Mouse (Mus musculus) layer of hippocampus, adult 11-12 months (tissue): ENCODE results near the gene Crtc3.
A peak's percentile ranks its signal among the peaks of the same experiment; 100 is the strongest.

Experiments
- DNase-seq: peaks from one replicate; pipeline ENCODE4 v3.0.0; 2022; ENCODE audit warnings: low spot score

Gene Crtc3

DNA sequence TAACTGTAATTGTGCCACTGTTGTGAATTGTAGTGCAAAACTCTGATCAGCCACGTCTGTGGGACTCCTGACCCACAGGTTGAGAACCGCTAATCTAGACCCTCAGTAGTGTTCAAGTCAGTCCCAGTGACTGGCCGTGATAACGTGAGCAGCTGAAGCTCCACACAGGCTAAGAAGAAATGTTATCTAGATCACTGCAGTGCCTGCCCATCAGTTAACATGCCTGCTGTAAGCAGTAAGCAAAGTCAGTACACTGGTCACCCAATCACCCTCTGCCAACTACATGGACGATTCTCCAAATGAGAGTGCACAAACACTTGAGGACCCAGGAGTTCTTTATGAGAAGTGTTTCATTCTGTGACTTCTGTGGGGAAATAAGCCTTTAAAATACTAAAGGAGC is 3.0 kb downstream of the Crtc3 start:
- DNase-seq, result no peak

DNA sequence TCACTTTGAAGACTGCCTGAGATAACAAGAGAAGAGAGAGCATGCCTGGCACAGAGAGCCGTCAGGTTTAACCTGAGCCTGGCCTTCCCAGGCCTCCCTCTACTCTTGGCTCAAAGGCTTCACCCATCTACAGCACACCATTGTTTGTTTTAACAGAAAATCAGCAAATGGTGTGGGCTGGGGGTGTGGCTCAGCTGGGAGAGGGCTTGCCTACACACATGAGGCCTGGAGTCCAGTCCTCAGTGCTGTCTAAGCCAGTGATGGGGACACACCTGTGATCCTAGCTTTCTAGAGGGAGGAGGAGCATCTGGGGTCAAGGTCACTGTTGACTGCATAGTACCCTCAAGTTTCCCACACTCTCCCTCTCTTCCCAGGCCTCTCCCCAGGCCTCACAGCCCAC is 6.0 kb downstream of the Crtc3 start:
- DNase-seq, result no peak

DNA sequence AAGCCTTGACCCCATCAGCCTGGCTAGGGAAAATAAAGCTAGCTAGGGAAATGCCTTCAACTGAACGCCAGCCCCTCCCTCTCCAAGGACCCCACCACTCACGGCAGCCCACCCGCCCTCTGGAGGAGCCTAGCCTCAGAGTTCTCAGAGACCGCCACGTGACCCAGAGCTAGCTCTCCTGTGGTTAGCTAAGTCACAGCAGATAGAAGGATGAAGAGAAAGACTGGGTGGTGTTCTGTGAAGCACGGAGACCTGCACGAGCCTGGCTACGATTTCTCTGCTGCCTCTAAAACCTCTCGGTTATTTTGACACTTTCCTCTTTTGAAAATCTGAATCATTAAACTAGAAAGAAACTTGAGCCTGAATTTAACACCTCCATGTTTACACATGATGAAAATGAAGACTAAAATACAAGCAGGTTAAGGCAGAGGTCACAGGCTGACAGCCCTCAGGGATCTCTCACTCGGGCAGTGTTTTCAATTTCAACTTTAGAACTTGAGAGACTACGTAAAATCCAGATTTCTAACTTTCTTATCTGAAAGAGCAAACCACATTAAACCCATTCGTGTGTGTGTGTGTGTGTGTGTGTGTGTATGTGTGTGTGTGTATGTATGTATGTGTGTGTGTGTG is 8.3 kb downstream of the Crtc3 start:
- DNase-seq, result no peak

DNA sequence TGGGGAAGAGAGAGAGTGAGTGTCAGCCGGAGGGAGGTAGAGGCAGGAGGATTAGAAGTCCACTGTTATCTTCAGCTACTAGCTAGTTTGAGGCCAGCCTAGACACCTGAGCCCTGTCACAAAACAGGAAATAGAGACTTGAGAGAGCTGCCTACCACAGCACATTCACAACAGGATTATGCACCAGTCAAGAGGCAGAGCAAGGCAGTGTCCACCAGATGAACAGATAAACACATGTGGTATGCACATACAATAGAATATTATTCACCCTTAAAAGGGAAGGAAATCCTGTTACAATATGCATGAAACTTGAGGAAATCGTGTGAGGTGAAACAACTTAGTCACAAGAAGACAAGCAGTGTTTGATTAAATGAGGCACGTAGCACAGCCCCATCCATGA is 16.4 kb downstream of the Crtc3 start:
- no peak for DNase-seq

DNA sequence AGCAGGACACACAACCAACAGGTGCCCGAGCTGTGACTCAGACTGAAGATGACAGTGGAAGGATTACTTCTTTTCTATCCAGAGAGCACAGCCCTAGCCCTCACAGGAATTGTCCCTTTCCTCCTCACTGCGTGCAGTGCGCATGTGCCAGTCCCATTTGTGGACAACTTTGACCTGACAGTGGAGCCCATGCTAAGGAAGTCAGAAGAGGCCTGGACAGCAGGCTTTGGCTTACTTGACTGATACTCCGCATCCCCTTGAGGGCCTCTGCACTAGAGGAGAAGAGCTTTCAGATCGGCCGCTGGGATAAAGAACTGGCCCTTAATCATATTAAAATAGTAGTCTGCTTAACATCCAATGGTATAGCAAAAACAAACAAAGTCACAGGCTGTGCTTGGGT is 17.8 kb downstream of the Crtc3 start:
- DNase-seq, result no peak

GRCm38 (mm10) chr7:80667190-80667589 is 21.5 kb downstream of the Crtc3 start:
- no peak for DNase-seq

DNA sequence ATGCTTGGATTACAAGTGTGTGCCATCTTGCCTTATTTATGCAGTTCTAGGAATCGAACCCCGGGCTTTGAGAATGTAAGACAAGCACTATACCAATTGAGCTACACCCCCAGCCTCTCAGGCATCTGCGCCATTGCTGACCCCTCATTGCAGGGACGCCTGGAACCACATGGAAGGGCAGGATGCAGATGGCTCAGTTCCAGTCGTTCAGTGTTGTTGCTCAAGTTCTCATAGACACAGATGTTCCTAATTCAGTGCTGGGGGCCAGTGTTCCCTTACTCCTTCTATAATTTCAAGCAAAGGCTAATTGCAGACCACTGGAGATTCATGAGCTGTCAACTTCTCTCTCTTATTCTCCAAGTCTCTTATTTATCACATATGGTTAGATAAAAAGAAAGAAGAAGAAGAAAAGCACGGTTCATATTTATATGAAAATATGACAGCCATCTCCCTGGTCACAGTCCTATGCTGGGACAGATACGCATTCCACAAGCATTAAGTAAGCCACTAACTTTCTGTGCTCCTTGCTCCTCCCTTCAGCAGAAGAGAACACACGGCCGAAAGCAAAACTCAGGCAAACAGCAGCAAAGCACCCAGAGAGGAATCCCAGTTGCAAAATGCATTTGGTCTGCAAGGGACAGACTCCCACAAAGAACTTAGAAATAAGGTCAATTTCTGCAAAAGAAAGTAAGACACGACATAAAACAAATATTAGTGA is 22.3 kb downstream of the Crtc3 start:
- no peak for DNase-seq

GRCm38 (mm10) chr7:80661082-80661481 is 27.6 kb downstream of the Crtc3 start:
- no peak for DNase-seq

GRCm38 (mm10) chr7:80660619-80661018 is 28.1 kb downstream of the Crtc3 start:
- peak; percentile 85 for DNase-seq

- DNase-seq, result no peak
Observed at GRCm38 (mm10) chr7:80657896-80658295, 30.8 kb downstream of the Crtc3 start.

- DNase-seq, result peak; percentile 60
Observed at GRCm38 (mm10) chr7:80655350-80656013, 33.2 kb downstream of the Crtc3 start.

GRCm38 (mm10) chr7:80654926-80655325 is 33.8 kb downstream of the Crtc3 start:
- no peak for DNase-seq

DNA sequence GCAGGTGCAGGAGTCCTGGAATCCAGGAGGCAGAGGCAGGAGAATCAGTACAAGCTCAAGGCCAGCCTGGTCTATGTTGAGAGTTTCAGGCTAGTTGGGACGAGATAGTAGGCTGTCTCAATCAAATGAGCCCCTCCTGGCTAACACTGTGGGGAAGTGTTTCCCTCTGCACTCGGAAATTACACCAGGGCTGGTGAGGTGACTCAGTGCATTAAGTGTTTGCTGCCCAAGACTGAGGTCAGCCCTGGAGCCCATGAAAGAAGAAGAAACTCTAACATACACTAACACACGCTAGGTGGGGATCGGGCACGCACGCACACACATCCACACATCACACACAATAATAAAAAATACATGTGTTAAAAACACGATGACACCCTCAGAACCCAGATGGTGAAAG is 34.3 kb downstream of the Crtc3 start:
- no peak for DNase-seq

GRCm38 (mm10) chr7:80653971-80654370 is 34.7 kb downstream of the Crtc3 start:
- no peak for DNase-seq

DNA sequence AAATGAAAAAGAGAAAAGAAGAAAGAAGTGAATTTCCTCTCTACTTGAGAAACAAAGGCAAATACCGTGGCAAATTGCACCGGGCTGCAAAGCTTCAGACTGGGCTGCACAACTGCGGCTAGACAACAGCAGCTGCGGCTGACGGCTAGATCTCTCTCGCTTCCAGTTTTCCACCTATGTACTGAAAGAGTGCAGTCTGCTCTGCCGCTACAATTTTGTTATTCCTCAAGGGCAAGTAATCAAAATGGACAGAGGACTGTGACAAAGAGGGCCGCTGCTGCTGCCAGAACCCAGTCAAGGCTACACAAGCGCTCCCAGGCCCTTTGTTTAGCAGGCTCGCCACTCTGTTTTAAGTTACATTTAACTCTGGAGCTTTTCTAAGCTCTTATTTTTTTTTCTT is 35.6 kb downstream of the Crtc3 start:
- no peak for DNase-seq

DNA sequence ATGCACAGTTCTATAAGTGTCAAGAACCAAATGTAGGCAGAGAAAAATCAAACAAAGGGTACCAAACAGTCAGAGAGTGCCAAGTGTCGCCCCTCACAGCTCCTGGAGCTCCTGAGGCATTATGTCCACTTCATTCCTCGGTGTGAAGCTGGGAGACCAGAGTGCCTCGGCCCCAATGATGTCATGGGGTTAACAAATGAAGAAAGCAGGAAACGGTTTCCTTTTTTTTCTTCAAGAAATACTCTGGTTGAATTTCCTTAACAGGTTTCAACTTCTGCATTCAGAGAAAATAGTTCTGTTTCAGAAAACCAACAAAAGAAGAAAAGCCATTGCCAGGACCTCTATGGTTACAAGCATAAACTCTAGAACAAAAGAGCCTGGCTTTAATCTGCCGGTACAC is 36.4 kb downstream of the Crtc3 start:
- DNase-seq, result no peak

DNA sequence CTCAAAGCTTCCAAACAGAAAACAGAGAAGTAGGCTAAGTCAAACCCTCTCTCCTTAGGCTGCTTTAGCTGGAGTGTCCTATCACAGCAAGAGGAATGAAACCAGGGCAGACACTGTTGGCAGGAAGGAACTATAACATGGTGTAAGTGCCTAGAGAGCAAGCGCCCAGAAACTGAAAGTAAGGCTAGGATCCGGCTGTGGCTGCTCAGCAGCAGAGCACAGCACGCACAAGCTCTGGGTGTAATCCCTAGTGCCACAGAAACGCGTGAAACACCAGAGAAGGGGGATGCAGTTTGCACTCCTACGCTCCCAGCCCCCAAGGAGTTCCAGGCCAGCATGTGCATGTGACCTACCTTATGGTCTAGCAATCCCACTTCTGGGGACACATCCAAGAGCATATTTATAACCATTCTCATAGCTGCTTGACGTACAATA is 41.2 kb downstream of the Crtc3 start:
- peak; percentile 54 for DNase-seq

GRCm38 (mm10) chr7:80646093-80647025 is 42.3 kb downstream of the Crtc3 start:
- DNase-seq, result no peak

- no peak for DNase-seq
Observed at GRCm38 (mm10) chr7:80642976-80643666, 45.6 kb downstream of the Crtc3 start.

DNA sequence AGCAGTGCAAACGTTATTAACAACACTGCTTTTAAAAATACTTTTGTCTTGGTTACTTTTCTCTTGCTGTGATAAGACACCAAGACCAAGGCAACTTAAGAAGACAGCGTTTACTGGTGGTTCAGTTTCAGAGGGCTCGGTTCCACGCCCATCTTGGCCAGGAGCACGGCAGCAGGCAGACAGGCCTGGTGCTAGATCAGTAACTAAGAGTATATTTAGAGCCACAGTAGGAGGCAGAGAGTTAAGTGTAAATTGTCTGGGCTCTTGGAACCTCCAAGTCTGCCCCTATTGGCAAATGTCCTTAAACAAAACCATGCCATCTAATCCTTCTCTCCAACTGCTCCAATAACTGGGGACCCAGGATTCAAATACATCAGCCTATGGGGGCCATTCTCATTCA is 46.1 kb downstream of the Crtc3 start:
- DNase-seq, result no peak

DNA sequence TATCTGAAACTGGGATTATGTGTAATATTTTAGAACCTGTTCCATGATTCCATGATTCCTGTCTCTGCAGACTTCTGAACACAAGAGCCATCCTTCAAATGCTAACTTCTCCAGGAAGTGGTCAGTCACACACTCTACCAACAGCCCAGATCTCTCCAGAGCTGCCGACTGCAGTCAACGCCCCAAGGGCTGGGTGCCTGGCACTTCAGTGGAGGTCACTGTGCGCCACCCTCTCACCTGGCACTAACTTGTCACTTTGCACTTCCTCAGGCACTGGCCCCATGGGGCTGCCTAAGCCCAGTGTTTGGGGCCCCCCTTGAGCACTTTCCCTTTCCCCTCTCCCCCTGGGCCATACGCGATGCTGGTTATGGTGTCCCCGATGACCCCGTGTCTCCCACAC is 46.8 kb downstream of the Crtc3 start:
- no peak for DNase-seq

DNA sequence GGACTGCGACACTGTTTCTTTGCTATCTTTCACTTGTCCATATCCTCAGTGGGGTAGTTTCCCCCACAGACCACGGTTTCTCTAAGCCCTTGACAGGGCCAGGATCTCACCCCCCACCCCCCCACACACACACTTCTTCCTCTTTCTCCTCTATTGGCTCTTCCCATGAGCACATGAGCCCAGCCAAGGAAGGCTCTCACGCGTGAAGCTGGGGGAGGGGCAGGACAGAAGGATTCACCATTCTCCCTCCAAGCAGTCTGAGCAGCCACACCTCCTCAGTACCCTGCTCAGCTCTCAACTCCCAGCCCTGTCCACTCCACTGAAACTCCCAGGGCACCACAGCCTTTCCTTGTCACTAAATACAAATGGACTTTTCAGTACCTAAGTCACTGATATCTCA is 47.2 kb downstream of the Crtc3 start:
- DNase-seq, result no peak
